Mouse (Mus musculus) neural tube, embryonic 15.5 days (tissue): ENCODE results near the gene Hes6. TPM values are rescaled to one million over a fixed set of nuclear protein-coding genes. Genes with fewer than 3 reads are reported as not detected.

ENCODE experiments used
- ATAC-seq: fragments of 200-750 bp; cut with Nextera tagmentation; 2 replicates; pipeline ENCODE4 v1.8.0; 2017; ENCODE audit warnings: mild to moderate bottlenecking, moderate TSS enrichment, moderate library complexity; ENCODE audit not compliant: low FRiP score
- H3K27ac ChIP-seq: fragments of 300-500 bp; sonication (generic); replicated peaks from 2 replicates; pipeline ENCODE4 v1.5.1; 2015; ENCODE audit warnings: mild to moderate bottlenecking, inconsistent platforms
- H3K27me3 ChIP-seq: fragments of 300-500 bp; sonication (generic); replicated peaks from 2 replicates; pipeline ENCODE4 v1.6.1; 2015; ENCODE audit warnings: inconsistent platforms
- H3K36me3 ChIP-seq: fragments of 300-500 bp; sonication (generic); 2 replicates; pipeline ENCODE4 v1.6.1; 2015; ENCODE audit warnings: inconsistent platforms
- H3K4me1 ChIP-seq: fragments of 300-500 bp; sonication (generic); 2 replicates; pipeline ENCODE4 v1.6.1; 2015; ENCODE audit warnings: inconsistent platforms
- H3K4me2 ChIP-seq: fragments of 300-500 bp; sonication (generic); 2 replicates; pipeline ENCODE4 v1.6.1; 2015; ENCODE audit warnings: inconsistent platforms, mild to moderate bottlenecking, moderate library complexity
- H3K4me3 ChIP-seq: fragments of 300-500 bp; sonication (generic); replicated peaks from 2 replicates; pipeline ENCODE4 v1.5.1; 2015; ENCODE audit warnings: mild to moderate bottlenecking, inconsistent platforms
- H3K9ac ChIP-seq: fragments of 300-500 bp; sonication (generic); replicated peaks from 2 replicates; pipeline ENCODE4 v1.6.1; 2015; ENCODE audit warnings: mild to moderate bottlenecking, inconsistent platforms
- H3K9me3 ChIP-seq: fragments of 300-500 bp; sonication (generic); replicated peaks from 2 replicates; pipeline ENCODE4 v1.6.1; 2016; ENCODE audit warnings: inconsistent platforms
- WGBS: fragments of 180-500 bp; shearing (Covaris S2); methylation state at CpG from one replicate; pipeline ENCODE4 v1.1.7; 2015; ENCODE audit warnings: mixed read lengths; 5-methylcytosine and 5-hydroxymethylcytosine counted together
- polyA plus RNA-seq: library from polyadenylated mRNA; unstranded; fragments of >200 nt; fragmentation: Nextera tagmentation; extraction: Ambion mirVana; gene quantifications from 2 replicates; pipeline ENCODE4 v1.2.1, GENCODE M21; 2015

Gene Hes6
- polyA plus RNA-seq, 1 experiment from 2014 or later = 114 TPM

DNA sequence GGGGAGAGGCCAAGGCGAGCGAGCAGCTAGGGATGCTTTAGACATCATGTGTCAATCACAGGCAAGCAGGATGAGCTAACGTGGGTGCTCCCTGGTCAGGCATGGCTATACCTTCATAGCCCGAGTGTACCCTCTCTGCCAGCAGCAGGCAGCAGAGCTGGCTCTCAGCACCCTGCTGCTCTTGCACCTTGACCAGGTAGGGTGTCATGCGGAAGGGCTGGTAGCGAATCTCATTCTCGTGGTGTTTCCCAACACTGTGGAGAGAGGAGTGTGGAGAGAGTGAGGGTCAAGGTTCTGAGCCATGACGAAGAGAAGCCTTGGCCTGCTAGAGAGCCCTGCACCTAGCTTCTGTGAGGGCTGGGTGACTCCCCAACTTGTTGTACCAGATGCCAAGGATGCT lies 25.9 kb upstream of the Hes6 start:
- ATAC-seq = no peak
- H3K27ac ChIP-seq = no peak overlapping the region
- peaks cover 16% of the 10 kb centered on the region for H3K4me1 ChIP-seq
- H3K4me2 ChIP-seq = no peak overlapping the region
- no peaks in the 10 kb centered on the region for H3K9me3 ChIP-seq
- H3K36me3 ChIP-seq = peaks cover 51% of the 10 kb centered on the region
- H3K9ac ChIP-seq = no peak overlapping the region
- H3K27me3 ChIP-seq = no peaks in the 10 kb centered on the region
- no peak overlapping the region for H3K4me3 ChIP-seq
- 92% methylated on average over 8 of the region's 8 CpGs for WGBS

DNA sequence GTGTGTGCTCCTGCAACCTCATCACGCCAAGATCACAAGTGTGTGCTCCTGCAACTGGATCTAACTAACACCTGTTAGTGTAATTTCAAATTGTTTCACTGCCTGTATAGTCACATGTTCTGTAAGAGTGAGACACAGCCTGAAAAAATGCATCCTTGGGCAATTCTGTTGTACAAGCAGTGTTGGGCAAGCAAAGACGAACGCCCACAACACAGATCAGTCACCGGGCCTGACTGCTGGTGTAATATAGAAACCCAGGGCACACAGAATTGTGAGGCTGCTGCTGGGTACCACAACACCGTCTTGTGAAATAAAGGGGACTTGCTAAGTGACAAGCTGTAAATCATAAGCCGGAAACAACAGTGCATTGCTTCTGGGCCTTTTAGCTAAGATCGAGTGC lies 23.7 kb upstream of the Hes6 start:
- Histone ChIP-seq H3K27ac (no peak overlapping the region), H3K4me2 (no peak overlapping the region), H3K9me3 (no peaks in the 10 kb centered on the region), H3K27me3 (no peaks in the 10 kb centered on the region), H3K4me1 (peaks cover 16% of the 10 kb centered on the region), H3K36me3 (peaks cover 44% of the 10 kb centered on the region), H3K4me3 (no peak overlapping the region), H3K9ac (no peak overlapping the region)
- WGBS = 77% methylated on average over 7 of the region's 7 CpGs
- ATAC-seq = no peak

DNA sequence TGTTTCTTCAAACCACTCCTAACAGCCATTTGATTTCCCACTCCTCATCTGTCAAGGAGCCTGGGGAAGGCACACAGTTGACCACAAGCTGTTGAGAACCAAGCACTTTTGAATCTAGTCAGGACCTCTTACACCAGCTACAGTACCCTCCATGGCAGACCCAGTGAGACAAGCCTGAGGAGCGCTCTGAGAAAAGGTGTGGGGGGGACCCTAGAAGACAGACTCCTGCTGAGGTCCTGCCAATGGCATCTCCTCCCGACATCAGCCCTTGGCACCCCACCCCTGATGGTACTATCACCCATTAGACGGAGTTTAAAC lies 23.2 kb upstream of the Hes6 start:
- H3K4me3 ChIP-seq = no peak overlapping the region
- H3K27ac ChIP-seq = no peak overlapping the region
- ATAC-seq = no peak
- H3K4me2 ChIP-seq = no peak overlapping the region
- H3K9ac ChIP-seq = no peak overlapping the region
- WGBS = 92% methylated on average over 3 of the region's 3 CpGs
- H3K9me3 ChIP-seq = no peaks in the 10 kb centered on the region
- peaks cover 46% of the 10 kb centered on the region for H3K36me3 ChIP-seq
- H3K27me3 ChIP-seq = no peaks in the 10 kb centered on the region
- H3K4me1 ChIP-seq = peaks cover 16% of the 10 kb centered on the region

DNA sequence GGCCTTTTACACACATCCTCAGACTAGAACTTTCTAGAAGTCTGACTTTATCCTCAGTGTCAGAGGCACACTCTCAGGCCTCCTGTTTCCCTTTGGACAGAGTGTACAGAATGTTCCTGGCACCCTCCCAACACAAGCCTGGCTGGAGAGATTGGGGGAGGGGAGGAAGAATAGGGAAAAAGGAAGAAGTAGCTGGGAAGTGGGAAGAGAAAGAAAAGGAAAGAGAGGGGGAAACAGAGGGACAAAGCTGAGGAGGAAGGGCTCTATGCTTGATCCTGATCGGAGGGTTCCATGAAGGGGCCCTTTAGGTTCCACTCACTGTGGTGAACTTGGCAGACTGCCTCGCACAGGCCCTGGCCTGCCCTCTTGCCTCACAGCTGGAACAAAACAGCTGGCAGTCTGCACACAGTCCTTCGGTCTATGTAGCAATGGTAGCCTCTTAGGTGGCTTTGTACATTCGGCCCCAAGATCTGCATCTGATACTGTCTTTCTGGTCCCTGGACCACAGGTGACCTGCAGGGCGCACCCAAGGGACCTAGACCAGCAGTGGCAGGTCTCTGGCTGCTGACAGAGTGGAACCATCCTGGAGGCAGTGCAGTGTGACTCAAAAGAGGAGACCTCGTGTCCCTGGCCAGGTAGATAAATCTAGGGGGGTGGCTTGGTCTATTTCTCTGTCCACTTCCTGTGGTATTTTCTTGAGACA lies 22.7 kb upstream of the Hes6 start:
- 70% methylated on average over 6 of the region's 6 CpGs for WGBS
- Histone ChIP-seq H3K27me3 (no peaks in the 10 kb centered on the region), H3K4me1 (peaks cover 16% of the 10 kb centered on the region), H3K9me3 (no peaks in the 10 kb centered on the region), H3K4me3 (no peak overlapping the region), H3K27ac (peak overlapping the region; percentile 60), H3K36me3 (peaks cover 50% of the 10 kb centered on the region), H3K4me2 (no peak overlapping the region), H3K9ac (no peak overlapping the region)
- ATAC-seq = no peak

DNA sequence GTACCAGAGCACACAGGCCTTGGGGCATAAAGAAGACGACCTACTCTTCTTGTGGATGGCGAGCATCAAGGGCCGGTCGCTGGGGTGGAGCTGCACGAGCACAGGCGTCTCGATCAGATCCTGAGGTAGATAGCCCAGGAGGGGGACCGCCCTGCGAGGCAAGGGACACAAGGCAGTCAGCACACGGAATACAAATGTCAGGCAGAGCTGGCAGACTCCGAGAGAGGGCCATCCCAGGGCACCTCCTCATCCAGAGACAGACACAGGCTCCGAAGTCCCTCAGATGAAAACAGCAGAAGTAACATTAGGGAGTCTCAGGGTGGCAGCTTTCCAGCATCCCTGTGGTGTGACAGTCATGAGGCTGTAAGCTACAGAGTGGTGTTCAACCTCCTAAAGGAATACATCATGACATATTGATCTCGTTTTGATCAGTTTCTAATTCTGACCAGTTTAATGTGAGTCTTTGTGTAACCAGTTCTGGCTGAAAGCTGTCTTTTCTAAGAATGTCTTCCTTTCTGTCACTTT lies 21.8 kb upstream of the Hes6 start:
- H3K9me3 ChIP-seq = no peaks in the 10 kb centered on the region
- H3K4me1 ChIP-seq = peaks cover 16% of the 10 kb centered on the region
- ATAC-seq = no peak
- peaks cover 51% of the 10 kb centered on the region for H3K36me3 ChIP-seq
- H3K27me3 ChIP-seq = no peaks in the 10 kb centered on the region
- 86% methylated on average over 13 of the region's 13 CpGs for WGBS
- no peak overlapping the region for H3K4me2 ChIP-seq
- H3K4me3 ChIP-seq = no peak overlapping the region
- H3K27ac ChIP-seq = peak overlapping the region; percentile 60; the same call in 1 of the 2 replicates
- no peak overlapping the region for H3K9ac ChIP-seq

DNA sequence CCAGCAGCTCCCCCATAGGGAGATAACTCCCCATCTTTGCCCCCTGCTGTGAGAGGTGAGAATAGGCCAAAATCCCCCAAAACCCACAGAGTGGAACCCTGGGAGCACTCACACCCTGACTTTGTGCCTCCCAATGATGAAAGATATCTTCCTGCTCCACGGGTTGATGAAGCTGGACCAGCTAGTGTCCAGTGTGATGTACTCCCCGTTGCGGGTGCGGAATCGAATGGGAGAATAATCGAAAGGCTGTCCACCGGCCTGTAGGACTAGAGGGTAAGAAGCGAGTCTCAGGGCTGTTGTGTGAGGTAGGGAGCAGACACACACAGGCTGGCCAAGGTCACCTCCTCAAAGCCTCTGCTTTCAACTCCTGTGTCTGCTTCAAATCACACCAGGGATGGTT lies 21.1 kb upstream of the Hes6 start:
- no peak overlapping the region for H3K27ac ChIP-seq
- H3K9ac ChIP-seq = no peak overlapping the region
- no peaks in the 10 kb centered on the region for H3K9me3 ChIP-seq
- H3K36me3 ChIP-seq = peaks cover 49% of the 10 kb centered on the region
- peaks cover 16% of the 10 kb centered on the region for H3K4me1 ChIP-seq
- H3K4me2 ChIP-seq = no peak overlapping the region
- ATAC-seq = no peak
- whole genome bisulfite sequencing = 95% methylated on average over 8 of the region's 8 CpGs
- H3K4me3 ChIP-seq = no peak overlapping the region
- H3K27me3 ChIP-seq = no peaks in the 10 kb centered on the region

DNA sequence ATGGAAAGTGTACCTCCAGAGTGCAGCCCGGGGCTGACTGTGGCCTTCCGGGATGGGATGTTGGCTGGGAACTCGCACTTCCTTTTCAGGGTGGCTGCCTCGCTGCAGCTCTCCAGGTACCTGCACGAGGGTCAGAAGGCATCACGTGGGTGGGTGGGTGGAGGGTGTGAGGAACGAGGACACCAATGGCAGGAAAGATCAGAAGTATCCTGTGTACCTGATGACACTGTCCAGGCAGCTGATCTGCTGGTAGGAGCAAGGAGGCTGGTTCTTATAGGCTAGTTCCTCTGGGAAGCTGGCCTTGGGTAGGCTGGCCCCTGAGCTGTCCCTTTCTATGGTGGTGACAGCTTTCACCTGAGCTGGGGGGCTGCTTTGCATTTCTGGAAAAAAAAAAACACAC lies 16.9 kb upstream of the Hes6 start:
- no peak for ATAC-seq
- Histone ChIP-seq H3K27me3 (no peaks in the 10 kb centered on the region), H3K4me2 (no peak overlapping the region), H3K27ac (no peak overlapping the region), H3K4me1 (peaks cover 5% of the 10 kb centered on the region; the same call in 1 of the 2 replicates), H3K4me3 (no peak overlapping the region), H3K36me3 (peaks cover 66% of the 10 kb centered on the region), H3K9me3 (no peaks in the 10 kb centered on the region), H3K9ac (no peak overlapping the region)
- 93% methylated on average over 7 of the region's 7 CpGs for WGBS

DNA sequence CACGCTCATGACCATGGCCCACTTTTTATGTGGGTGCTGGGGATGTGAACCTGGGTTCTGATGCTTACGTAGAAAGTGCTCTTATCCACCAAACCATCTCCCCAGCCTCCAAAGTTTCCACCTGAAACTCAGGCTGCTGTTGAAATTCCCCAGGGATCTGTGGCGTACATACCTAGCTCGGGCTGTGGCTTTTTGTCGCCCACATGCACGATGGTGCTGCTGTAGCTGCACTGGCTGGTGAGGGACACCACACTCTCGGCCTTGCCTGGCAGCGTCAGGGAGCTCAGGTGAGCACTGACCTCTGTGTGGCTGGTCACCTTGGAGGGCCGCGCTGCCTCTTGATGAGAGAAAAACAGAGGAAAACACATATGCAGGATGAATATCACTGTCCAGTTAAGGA lies 15.4 kb upstream of the Hes6 start:
- Histone ChIP-seq H3K36me3 (peaks cover 58% of the 10 kb centered on the region), H3K27ac (no peak overlapping the region), H3K4me3 (no peak overlapping the region)

DNA sequence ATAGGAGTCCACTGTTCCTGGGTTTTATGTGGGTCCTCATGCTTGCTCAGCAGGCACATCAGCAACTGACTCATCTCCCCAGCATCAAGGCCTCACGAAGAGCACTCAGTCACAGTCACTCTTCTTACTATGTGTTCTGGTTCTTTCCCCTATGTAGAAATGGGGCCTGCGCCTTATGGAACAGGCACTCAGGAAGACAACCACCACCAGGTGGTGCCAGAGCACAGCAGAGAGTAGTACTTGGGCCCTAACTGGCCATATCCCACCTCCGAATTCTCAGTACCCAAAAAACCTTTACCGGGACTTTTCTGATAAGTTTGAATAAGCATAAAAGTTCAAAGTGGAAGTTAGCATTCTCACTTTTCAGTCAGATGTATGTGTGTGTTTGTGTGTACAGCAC lies 14.8 kb upstream of the Hes6 start:
- Histone ChIP-seq H3K27ac (no peak overlapping the region), H3K36me3 (peaks cover 58% of the 10 kb centered on the region), H3K9me3 (no peaks in the 10 kb centered on the region), H3K4me3 (no peak overlapping the region), H3K4me2 (no peak overlapping the region), H3K27me3 (no peaks in the 10 kb centered on the region), H3K4me1 (no peaks in the 10 kb centered on the region), H3K9ac (no peak overlapping the region)
- WGBS = 44% methylated on average over 4 of the region's 4 CpGs
- no peak for ATAC-seq

More for the DNA sequence above, 15.4 kb upstream of the Hes6 start:
- Histone ChIP-seq H3K9ac (no peak overlapping the region), H3K4me2 (no peak overlapping the region), H3K9me3 (no peaks in the 10 kb centered on the region), H3K27me3 (no peaks in the 10 kb centered on the region), H3K4me1 (no peaks in the 10 kb centered on the region)
- WGBS = 93% methylated on average over 10 of the region's 10 CpGs
- no peak for ATAC-seq

DNA sequence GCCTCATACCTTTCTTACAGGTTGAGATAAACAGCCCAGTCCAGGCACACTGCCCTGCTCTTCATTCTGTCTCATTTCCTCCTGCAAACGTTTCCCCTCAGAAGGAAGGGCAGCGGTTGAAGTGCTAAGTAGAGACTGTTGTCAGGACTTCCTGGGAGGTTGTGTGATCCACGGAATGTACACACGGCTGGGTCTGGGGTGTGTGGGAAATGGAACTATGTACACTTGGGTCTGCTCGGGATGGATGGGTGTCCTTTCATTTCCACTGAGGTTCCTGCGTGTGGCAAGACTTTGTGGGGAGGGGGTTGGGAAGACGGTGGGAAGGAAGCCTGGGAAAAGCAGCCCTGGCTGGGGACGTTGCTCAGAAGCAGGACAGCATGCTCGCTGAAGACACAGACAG lies 12.6 kb upstream of the Hes6 start:
- Histone ChIP-seq H3K4me1 (no peaks in the 10 kb centered on the region), H3K36me3 (peaks cover 46% of the 10 kb centered on the region), H3K9ac (no peak overlapping the region), H3K4me3 (no peak overlapping the region), H3K4me2 (no peak overlapping the region), H3K27me3 (no peaks in the 10 kb centered on the region), H3K27ac (no peak overlapping the region), H3K9me3 (no peaks in the 10 kb centered on the region)
- 84% methylated on average over 9 of the region's 9 CpGs for WGBS
- ATAC-seq = no peak

DNA sequence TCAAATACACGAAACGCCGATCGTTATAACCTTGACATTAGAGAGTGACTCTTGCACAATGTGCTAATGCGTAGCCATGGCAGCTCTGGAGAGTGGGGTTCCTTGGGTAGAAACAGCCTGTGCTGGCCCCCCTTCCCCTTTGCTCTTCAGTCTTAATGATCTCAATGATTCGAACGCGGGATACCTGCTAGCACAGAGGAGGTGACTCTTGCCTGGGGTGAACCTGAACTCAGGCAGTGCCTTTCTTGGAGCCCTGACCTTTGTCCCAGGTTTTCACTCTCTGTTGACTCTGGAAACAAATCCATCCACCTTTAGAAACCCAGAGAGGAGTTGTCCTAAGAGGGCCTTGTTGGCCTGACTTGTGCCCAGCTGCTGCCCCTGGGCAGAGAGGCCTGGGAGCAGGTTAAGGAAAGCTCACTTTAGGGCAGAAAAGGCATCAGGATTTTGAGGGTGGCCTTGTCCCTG lies 6.8 kb upstream of the Hes6 start:
- H3K9me3 ChIP-seq = no peaks in the 10 kb centered on the region
- H3K9ac ChIP-seq = no peak overlapping the region
- H3K27ac ChIP-seq = no peak overlapping the region
- no peak for ATAC-seq
- no peak overlapping the region for H3K4me2 ChIP-seq
- H3K36me3 ChIP-seq = peaks cover 50% of the 10 kb centered on the region
- H3K4me1 ChIP-seq = no peaks in the 10 kb centered on the region
- no peaks in the 10 kb centered on the region for H3K27me3 ChIP-seq
- H3K4me3 ChIP-seq = no peak overlapping the region
- whole genome bisulfite sequencing = 95% methylated on average over 8 of the region's 8 CpGs

DNA sequence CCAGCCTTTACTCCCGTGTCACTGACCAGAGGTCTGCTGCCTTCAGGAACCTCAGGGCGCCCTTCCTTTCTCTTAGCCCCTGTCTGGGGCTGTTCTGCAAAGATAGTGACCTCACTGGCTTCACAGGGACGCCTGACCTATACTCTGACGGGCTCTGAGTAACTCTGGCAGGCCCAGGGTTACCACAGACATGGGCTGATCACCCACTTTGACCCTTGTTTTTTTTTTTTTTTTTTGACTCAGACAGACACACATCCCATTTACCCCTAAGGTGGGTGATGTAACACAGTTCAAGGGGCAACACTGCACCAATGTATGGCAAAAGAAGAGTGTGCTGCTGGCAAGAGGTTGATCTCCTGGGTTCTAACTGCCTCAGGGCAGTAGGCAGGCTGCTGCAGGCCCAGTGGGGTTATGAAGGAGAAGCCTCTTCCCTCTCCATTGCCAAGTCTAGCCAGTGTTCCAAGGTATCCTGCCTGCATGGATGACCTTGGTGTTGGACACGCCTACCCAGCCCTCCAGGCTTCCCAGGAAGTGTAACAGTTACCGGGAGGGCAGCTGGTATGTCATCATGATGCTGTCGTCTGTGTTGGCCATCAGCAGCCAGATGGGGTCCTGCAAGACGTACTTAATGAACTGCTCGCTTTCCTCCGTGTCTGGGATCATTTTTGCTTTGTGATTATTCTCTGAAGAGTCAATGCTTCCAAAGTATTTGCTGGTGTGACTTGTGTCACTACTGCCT lies 6.2 kb upstream of the Hes6 start:
- no peak for ATAC-seq
- Histone ChIP-seq H3K4me2 (no peak overlapping the region), H3K9me3 (no peaks in the 10 kb centered on the region), H3K36me3 (peaks cover 50% of the 10 kb centered on the region), H3K27me3 (no peaks in the 10 kb centered on the region), H3K4me1 (peaks cover 3% of the 10 kb centered on the region; the same call in 1 of the 2 replicates), H3K4me3 (no peak overlapping the region), H3K27ac (no peak overlapping the region), H3K9ac (no peak overlapping the region)
- WGBS = 68% methylated on average over 10 of the region's 10 CpGs
